Mouse (Mus musculus) neutrophil, adult 5-6 weeks (primary cell): ENCODE measurements at regions not wholly inside any gene's neighbourhood (a gene's known extent, or its start where the extent isn't known, plus 50 kb on each side); places are given as distances from the start of the nearest gene placed in this dataset.

ENCODE experiments used
- ATAC-seq: fragments of 151-379, 151-347 bp; 2 replicates; pipeline ENCODE4 v1.8.0; 2017; ENCODE audit warnings: mild to moderate bottlenecking, moderate TSS enrichment; ENCODE audit not compliant: insufficient number of reproducible peaks, poor library complexity, low FRiP score, severe bottlenecking; ENCODE audit errors: extremely low read depth

- no peak for ATAC-seq
These were observed 941.9 kb downstream of the Efnb2 start for GRCm38 (mm10) chr8:7718898-7719696.

DNA sequence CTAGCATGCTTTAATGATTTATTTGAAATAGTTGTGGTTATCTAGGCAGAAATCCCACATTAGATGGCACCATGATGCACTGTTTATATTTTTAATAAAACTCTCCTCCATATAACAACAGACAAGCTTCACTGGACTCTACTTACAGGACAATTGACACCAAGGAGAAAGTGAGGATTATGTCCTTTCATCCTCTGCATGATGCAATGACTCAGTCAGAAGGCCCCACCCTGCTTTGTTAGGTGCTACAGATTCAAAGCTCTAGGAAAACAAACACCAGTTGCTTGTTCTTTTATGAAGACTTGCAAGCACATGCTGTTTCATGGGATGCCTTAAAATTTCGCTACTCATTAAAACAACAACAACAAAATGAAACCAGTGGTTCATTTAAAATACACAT is 950.3 kb downstream of the Efnb2 start:
- no peak for ATAC-seq

DNA sequence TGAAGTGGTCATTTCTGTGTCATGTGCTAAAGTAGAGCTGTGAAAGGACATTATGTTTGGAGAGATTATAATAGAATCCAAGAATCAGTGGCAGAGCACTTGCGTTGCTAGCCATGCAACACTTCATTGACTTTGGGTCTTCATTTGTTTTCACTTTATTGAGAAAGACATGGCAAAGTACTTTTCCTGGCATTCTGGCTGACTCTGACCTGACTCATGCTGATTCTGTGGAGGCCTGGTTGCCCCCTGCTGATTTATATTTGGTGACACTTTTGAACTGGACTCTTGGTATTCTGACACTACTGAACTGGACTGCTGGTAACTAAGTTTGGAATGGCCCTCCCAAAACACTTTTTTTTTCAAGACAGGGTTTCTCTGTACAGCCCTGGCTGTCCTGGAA is 951.6 kb downstream of the Efnb2 start:
- ATAC-seq: no peak

GRCm38 (mm10) chr8:7691355-7691996 is 969.6 kb downstream of the Efnb2 start:
- no peak for ATAC-seq

GRCm38 (mm10) chr8:7653804-7654203 is 1007.2 kb downstream of the Efnb2 start:
- no peak for ATAC-seq
